Mouse (Mus musculus) neural tube, embryonic 11.5 days (tissue): ENCODE data around the gene Znhit6. TPM values are rescaled to one million over a fixed set of nuclear protein-coding genes. Genes with fewer than 3 reads are reported as not detected.

Source experiments
- ATAC-seq: fragments of 200-750 bp; cut with Nextera tagmentation; 2 replicates; pipeline ENCODE4 v1.8.0; 2017; ENCODE audit warnings: moderate number of reproducible peaks, mild to moderate bottlenecking, moderate TSS enrichment, moderate library complexity; ENCODE audit not compliant: insufficient read depth, low FRiP score, low TSS enrichment
- DNase-seq: peaks from one replicate; pipeline ENCODE4 v3.0.0-alpha.2; 2015; ENCODE audit warnings: low spot score
- H3K27ac ChIP-seq: fragments of 300-500 bp; sonication (generic); 2 replicates; pipeline ENCODE4 v1.5.1; 2014; ENCODE audit warnings: low read depth, mild to moderate bottlenecking, low read length
- H3K27me3 ChIP-seq: fragments of 300-500 bp; sonication (generic); 2 replicates; pipeline ENCODE4 v1.6.1; 2014; ENCODE audit warnings: mild to moderate bottlenecking, low read length, mixed read lengths; ENCODE audit not compliant: control insufficient read depth, insufficient read depth
- H3K36me3 ChIP-seq: fragments of 300-500 bp; sonication (generic); 2 replicates; pipeline ENCODE4 v1.6.1; 2014; ENCODE audit warnings: mild to moderate bottlenecking, low read length, moderate library complexity, mixed read lengths; ENCODE audit not compliant: control insufficient read depth, insufficient read depth
- H3K4me1 ChIP-seq: fragments of 300-500 bp; sonication (generic); 2 replicates; pipeline ENCODE4 v1.6.1; 2014; ENCODE audit warnings: low read length, mixed read lengths; ENCODE audit not compliant: control insufficient read depth, insufficient read depth
- H3K4me2 ChIP-seq: fragments of 300-500 bp; sonication (generic); 2 replicates; pipeline ENCODE4 v1.6.1; 2014; ENCODE audit warnings: low read depth, mild to moderate bottlenecking, moderate library complexity
- H3K4me3 ChIP-seq: fragments of 300-500 bp; sonication (generic); 2 replicates; pipeline ENCODE4 v1.5.1; 2014; ENCODE audit warnings: low read depth, low read length
- H3K9ac ChIP-seq: fragments of 300-500 bp; sonication (generic); 2 replicates; pipeline ENCODE4 v1.6.1; 2014; ENCODE audit warnings: mild to moderate bottlenecking, low read length
- H3K9me3 ChIP-seq: fragments of 300-500 bp; sonication (generic); 2 replicates; pipeline ENCODE4 v1.6.1; 2016; ENCODE audit warnings: low read length; ENCODE audit not compliant: control insufficient read depth
- WGBS: fragments of 180-500 bp; shearing (Covaris S2); extraction: QIAGEN DNeasy Blood & Tissue Kit; methylation state at CpG from one replicate; pipeline ENCODE4 v1.1.7; 2014; 5-methylcytosine and 5-hydroxymethylcytosine counted together
- polyA plus RNA-seq: library from polyadenylated mRNA; unstranded; fragments of >200 nt; fragmentation: Nextera tagmentation; extraction: Ambion mirVana; gene quantifications from 2 replicates; pipeline ENCODE4 v1.2.1, GENCODE M21; 2014

Znhit6 gene
- polyA plus RNA-seq, 1 experiment from 2014 or later, result 33.4 TPM

DNA sequence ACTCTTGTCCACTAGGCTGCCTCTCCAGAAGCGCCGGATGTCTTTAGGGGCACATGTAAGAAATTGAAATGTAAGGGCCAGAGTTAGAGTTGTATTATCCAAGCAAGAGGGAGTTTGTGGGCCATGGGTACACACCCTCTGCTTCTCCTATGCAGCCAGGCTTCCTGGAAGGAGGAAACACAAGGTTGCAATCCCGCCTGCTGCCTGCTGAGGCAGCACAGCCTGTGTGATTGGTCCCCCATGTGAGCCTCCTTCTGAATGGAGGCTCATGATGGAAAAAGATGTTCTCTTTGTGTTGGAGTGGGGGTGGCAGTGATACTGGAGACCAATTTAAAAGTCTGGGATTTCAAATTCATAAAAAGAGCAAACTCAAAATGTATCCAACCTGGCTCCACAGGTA is 51.8 kb downstream of the Znhit6 start:
- no peaks in the 10 kb centered on the region for H3K9me3 ChIP-seq
- no peaks in the 10 kb centered on the region for H3K36me3 ChIP-seq
- H3K4me3 ChIP-seq, result no peak overlapping the region
- no peaks in the 10 kb centered on the region for H3K27me3 ChIP-seq
- H3K4me2 ChIP-seq, result no peak overlapping the region
- H3K9ac ChIP-seq, result no peak overlapping the region
- no peak for ATAC-seq
- no peak overlapping the region for H3K27ac ChIP-seq
- DNase-seq, result peak; percentile 56
- 77% methylated on average over 3 of the region's 3 CpGs for WGBS
- H3K4me1 ChIP-seq, result no peaks in the 10 kb centered on the region

DNA sequence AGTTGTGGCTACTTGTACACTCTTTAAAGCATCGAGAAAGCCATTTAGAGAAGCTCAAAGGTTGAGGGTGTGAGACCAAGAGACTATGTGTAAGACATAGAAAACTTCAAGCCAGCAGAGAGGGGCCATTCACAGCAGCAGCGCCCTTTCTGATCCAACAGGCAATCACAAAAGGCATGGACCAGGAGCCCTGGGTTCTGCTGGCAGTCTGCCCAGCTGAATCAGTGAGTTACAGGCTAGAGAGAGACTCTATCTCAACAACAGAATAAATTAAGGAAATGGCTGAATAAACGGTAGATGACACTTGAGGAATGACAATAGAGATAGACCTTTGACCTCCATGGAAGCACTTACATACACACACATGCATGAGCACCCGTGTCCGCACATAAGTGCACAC is 52.6 kb downstream of the Znhit6 start:
- H3K27ac ChIP-seq, result no peak overlapping the region
- no peak for DNase-seq
- H3K9ac ChIP-seq, result no peak overlapping the region
- no peaks in the 10 kb centered on the region for H3K4me1 ChIP-seq
- H3K9me3 ChIP-seq, result no peaks in the 10 kb centered on the region
- 78% methylated on average over 5 of the region's 5 CpGs for WGBS
- no peak overlapping the region for H3K4me3 ChIP-seq
- ATAC-seq, result 0 out of 2 replicates have a peak, but pooled peaks have one; percentile 21
- H3K27me3 ChIP-seq, result no peaks in the 10 kb centered on the region
- H3K36me3 ChIP-seq, result no peaks in the 10 kb centered on the region
- no peak overlapping the region for H3K4me2 ChIP-seq

DNA sequence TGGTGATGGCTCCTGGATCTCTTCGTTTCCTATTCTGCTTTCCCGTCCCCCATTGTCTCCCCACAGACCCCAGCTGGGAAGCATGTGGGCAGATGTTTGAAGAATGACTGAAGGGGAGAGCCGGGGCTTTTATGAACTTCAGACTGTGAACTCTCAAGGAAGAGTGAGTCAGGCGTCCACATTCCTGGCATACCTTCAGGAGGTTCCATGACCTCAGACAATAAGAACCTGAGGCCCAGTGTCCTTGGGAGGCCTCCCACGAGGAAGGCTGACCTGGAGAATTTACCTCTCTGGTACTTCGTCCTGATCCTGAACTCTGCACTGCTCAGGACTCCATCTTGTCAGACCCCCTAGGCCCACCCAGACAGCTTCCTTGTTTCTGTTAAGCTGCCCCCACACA is 56.9 kb downstream of the Znhit6 start:
- no peaks in the 10 kb centered on the region for H3K4me1 ChIP-seq
- no peak overlapping the region for H3K4me2 ChIP-seq
- DNase-seq (no peak), ATAC-seq (no peak)
- H3K27me3 ChIP-seq, result no peaks in the 10 kb centered on the region
- H3K27ac ChIP-seq, result no peak overlapping the region
- H3K4me3 ChIP-seq, result no peak overlapping the region
- WGBS, result 16% methylated on average over 6 of the region's 6 CpGs
- no peaks in the 10 kb centered on the region for H3K36me3 ChIP-seq
- H3K9ac ChIP-seq, result no peak overlapping the region
- H3K9me3 ChIP-seq, result no peaks in the 10 kb centered on the region

DNA sequence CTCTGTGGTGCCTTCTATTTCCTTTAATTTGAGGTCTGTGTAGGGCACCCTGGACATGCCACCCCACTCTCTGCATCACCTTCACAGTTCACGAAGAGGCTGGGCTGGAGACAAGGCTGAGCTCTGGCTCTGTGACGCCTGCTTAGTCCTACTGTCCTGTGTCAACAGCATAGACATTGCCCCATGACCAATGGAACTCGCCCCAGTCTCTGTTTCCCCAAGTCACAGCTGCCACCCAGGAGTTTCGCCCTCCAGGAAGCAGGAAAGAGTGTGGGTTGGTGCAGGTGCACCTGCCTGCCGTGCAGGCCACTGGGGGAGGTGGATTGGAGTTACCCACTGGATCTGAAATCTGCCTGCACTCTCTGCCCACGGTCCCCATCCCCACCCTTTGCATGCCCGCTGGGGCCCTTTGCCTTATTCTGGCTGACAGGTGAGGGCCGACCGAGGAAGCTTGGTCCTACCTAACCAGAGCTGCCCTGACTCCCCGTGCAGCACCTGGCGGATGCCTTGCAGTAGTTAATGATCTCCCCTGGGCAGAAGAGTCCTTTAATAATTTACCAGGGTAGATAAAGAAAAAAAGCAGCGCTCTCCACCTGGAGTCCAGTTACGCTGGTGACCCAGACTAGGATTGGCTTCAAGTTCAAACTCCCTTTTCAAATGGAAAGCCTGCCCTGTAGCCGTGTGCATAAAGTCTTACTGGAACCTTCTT is 58.2 kb downstream of the Znhit6 start:
- ATAC-seq, result no peak
- no peaks in the 10 kb centered on the region for H3K36me3 ChIP-seq
- H3K4me1 ChIP-seq, result no peaks in the 10 kb centered on the region
- no peak for DNase-seq
- no peaks in the 10 kb centered on the region for H3K27me3 ChIP-seq
- WGBS, result 81% methylated on average over 14 of the region's 14 CpGs
- no peak overlapping the region for H3K9ac ChIP-seq
- H3K9me3 ChIP-seq, result no peaks in the 10 kb centered on the region
- H3K4me3 ChIP-seq, result no peak overlapping the region
- H3K4me2 ChIP-seq, result no peak overlapping the region
- H3K27ac ChIP-seq, result no peak overlapping the region

DNA sequence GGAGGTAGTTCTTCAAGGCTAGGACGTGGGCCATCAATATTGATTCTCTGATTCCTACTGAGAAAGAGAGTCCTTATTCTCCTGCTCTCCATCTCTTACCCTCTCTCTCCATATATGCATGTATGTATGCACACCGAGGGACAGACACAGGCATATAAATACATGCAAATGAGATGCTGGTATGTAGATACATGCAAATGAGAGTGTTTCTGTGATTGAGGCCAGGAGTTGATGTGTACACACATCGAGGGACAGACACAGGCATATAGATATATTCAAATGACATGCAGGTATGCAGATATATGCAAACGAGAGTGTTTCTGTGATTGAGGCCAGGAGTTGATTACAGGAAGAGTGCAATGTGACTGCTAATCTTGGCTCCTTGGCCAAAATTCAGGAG is 64.2 kb downstream of the Znhit6 start:
- no peaks in the 10 kb centered on the region for H3K27me3 ChIP-seq
- no peaks in the 10 kb centered on the region for H3K9me3 ChIP-seq
- H3K9ac ChIP-seq, result no peak overlapping the region
- no peak overlapping the region for H3K4me3 ChIP-seq
- 81% methylated on average over 4 of the region's 4 CpGs for WGBS
- no peak overlapping the region for H3K4me2 ChIP-seq
- DNase-seq (no peak), ATAC-seq (peak; percentile 57)
- H3K36me3 ChIP-seq, result no peaks in the 10 kb centered on the region
- peaks cover 2% of the 10 kb centered on the region; the same call in 1 of the 2 replicates for H3K4me1 ChIP-seq
- no peak overlapping the region for H3K27ac ChIP-seq

DNA sequence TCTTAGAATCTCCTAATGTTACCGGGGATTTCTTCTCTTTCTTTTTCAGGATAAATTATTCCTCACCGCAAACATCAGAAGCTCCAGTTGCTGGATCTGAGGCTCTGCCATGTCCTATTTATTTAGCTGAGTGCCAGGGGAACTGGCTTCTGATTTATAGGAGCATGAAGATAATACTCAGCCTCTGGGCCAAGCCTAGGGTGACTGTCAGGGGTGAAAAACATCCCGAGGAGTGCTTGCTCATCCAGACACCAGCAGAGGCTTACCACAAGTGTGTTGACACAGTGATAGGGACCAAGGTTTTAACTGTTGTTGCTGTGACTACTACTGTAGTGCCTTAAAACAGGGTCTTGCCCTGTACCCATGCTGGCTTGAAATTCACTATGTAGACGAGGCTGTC is 64.6 kb downstream of the Znhit6 start:
- DNase-seq (no peak), ATAC-seq (no peak)
- Histone ChIP-seq H3K27me3 (no peaks in the 10 kb centered on the region), H3K9me3 (no peaks in the 10 kb centered on the region), H3K4me1 (peaks cover 6% of the 10 kb centered on the region; the same call in 1 of the 2 replicates), H3K4me3 (no peak overlapping the region), H3K9ac (no peak overlapping the region), H3K36me3 (no peaks in the 10 kb centered on the region), H3K27ac (no peak overlapping the region), H3K4me2 (no peak overlapping the region)
- 72% methylated on average over 4 of the region's 4 CpGs for WGBS

DNA sequence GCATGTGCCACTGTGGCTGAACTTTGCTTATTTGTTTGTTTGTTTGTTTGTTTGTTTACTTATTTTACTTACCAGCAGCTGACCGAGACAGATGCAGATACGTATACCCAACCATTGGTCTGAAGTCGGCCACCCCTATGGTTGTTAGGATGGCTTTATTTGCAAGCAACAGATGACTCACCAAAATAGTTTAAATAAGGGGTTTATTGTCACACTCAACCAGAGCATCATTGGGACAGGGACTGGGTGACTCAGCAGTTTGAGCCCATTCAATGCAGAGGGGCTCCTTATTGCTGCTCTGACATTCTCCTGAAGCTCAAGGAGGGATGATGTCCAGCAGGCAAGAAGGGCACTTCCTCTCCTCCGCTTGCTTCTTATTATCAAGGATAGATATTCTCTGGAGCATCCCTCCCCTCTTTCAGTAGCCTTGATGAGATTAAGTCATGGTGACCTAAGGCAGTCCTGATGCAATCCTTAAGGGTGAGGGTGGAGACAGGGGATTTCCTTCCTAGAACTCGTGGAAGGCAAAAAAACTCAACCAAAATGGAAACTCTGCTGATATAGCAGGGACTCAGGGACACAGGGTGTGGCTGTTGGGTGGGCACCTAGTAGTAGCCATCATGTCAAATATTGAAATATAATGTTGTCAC is 65.2 kb downstream of the Znhit6 start:
- peaks cover 6% of the 10 kb centered on the region; the same call in 1 of the 2 replicates for H3K4me1 ChIP-seq
- H3K9me3 ChIP-seq, result no peaks in the 10 kb centered on the region
- 85% methylated on average over 5 of the region's 5 CpGs for WGBS
- no peaks in the 10 kb centered on the region for H3K36me3 ChIP-seq
- H3K4me3 ChIP-seq, result no peak overlapping the region
- H3K27me3 ChIP-seq, result no peaks in the 10 kb centered on the region
- ATAC-seq, result no peak
- no peak overlapping the region for H3K27ac ChIP-seq
- H3K9ac ChIP-seq, result no peak overlapping the region
- DNase-seq, result no peak
- no peak overlapping the region for H3K4me2 ChIP-seq

DNA sequence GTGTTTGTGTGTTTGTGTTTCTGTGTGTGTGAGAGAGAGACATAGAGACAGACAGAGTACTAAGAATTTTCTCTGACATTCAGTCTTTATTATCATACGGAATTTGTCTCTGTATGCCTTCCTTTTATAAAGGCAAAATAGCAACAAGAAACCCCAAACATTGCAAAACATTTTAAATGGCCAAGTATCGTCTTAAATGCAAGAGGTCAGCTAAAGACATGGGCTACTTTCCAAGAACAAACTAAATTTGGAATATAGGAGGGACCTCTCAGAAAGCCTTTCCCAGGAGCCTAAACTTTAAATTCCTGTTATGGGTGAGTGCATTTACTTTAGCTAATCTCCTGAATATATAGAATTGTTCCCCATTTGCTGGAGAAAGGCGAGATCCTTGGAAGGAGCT is 65.9 kb downstream of the Znhit6 start:
- ATAC-seq, result no peak
- WGBS, result 84% methylated on average over 3 of the region's 3 CpGs

DNA sequence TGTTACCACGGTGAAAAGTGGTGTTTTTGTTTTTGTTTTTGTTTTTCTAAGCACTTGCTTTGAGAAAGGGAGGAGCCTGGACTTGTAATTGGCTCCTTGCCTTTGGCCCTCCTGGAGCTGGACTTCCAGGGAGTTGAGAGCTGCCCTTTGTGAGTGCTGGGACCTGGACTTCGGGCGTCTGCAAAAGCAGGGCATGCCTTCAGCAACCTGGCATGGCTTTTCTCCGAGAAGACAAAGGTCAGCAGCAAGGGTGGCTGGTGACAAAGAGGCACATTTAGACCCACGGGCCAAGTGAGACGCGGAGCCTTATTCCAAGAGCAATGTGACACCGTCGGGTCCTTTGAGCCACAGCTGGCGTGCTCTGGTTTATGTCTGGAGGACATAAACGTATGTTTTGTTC is 66.9 kb downstream of the Znhit6 start:
- ATAC-seq (no peak), DNase-seq (no peak)
- WGBS, result 49% methylated on average over 11 of the region's 11 CpGs
- Histone ChIP-seq H3K36me3 (no peaks in the 10 kb centered on the region), H3K4me2 (no peak overlapping the region), H3K27ac (no peak overlapping the region), H3K27me3 (no peaks in the 10 kb centered on the region), H3K4me1 (peaks cover 6% of the 10 kb centered on the region; the same call in 1 of the 2 replicates), H3K9ac (no peak overlapping the region), H3K9me3 (no peaks in the 10 kb centered on the region), H3K4me3 (no peak overlapping the region)

More for the DNA sequence above, 65.9 kb downstream of the Znhit6 start:
- DNase-seq, result no peak
- no peak overlapping the region for H3K4me2 ChIP-seq
- no peaks in the 10 kb centered on the region for H3K27me3 ChIP-seq
- no peak overlapping the region for H3K9ac ChIP-seq
- no peaks in the 10 kb centered on the region for H3K9me3 ChIP-seq
- no peak overlapping the region for H3K27ac ChIP-seq
- H3K36me3 ChIP-seq, result no peaks in the 10 kb centered on the region
- H3K4me1 ChIP-seq, result peaks cover 6% of the 10 kb centered on the region; the same call in 1 of the 2 replicates
- no peak overlapping the region for H3K4me3 ChIP-seq
